ENCODE assay signal across 8 mouse cellular contexts in the genomic region with DNA sequence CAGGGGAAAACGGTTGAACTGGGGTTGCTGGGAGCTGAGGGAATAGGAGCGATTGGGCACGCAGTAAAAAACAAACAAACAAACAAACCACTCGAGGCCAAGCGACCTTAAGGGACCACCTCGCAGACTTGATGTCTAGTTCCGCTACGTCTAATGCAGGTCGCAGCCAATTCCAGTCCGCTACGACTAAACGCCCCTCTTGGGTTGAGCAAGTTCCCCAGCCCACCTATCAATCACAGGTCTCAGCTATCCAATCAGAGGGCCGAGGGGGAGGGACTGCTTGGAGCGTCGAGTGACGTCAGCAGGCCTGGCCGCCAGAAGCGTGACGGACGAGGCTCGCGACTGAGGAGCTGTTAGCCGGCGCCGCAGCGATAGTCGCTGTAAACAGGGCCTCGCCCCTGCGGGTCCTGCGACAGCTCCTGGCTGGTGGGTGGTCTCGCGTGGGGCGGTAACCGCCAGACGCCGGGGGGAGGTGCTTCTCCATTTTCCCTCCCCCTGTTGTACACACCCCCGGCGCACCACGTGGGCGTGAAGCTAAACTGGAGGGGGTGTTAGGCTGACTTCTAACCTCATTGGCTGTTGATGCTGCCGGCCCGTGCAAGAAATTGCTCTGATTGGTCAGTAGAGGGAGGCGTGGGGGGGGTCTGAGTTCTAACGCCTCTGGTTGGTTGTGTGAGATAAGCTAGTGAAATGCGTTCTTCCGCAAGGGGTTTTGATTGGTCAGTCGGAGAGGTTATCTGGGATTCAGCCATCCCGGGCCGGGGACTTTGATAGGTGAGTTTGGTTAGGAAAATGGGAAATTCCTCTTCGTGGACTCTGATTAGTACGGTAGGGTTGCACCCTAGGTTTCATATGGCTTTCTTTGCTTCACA. TPM values are rescaled to one million over a fixed set of nuclear protein-coding genes. Genes with fewer than 3 reads are reported as not detected.
DNase-seq lines count a peak whose midpoint lies in the region; ATAC-seq and TF ChIP-seq lines count a peak whose summit lies in the region.

TSS of gene A730061H03Rik (minus strand) at position 205 of the 872 bp plus-strand sequence.

- peak; percentile 100 for DNase-seq in 416B (ENCODE audit: low read depth)
- DNase-seq in heart, adult 8-10 months (ENCODE audit: low spot score) = peak; percentile 98
- DNase-seq in kidney, adult 9 months = peak; percentile 99
- peak; percentile 100 for DNase-seq in limb, embryonic 14.5 days (ENCODE audit: low spot score)
- peak; percentile 99 for DNase-seq in midbrain, postnatal 0 days (ENCODE audit: low spot score)
- peak; percentile 93 to 95 for DNase-seq in spleen, postnatal 14 days (ENCODE audit: low spot score in 2 of 2)

- peaks cover 27% of the 10 kb centered on the region for H3K36me3 ChIP-seq in embryonic facial prominence, embryonic 15.5 days
- peaks cover 22% of the 10 kb centered on the region for H3K36me3 ChIP-seq in limb, embryonic 14.5 days (ENCODE audit: control insufficient read depth, insufficient read depth, low read length)
- peaks cover 23% of the 10 kb centered on the region for H3K36me3 ChIP-seq in midbrain, postnatal 0 days (ENCODE audit: insufficient read depth, low read length)

- peak; percentile 26; the same call in 1 of the 2 replicates for TF ChIP-seq POLR2A in bone marrow, adult 2 months (IDR thresholded peaks at IDR 0.05; ENCODE audit: borderline replicate concordance, control insufficient read depth, low read depth, low read length)
- TF ChIP-seq POLR2A in limb, embryonic 14.5 days (IDR thresholded peaks at IDR 0.05; ENCODE audit: borderline replicate concordance, extremely low read depth, insufficient read depth, insufficient read length) = peak; percentile 68; the same call in 1 of the 2 replicates

- peak within 1 kb of the TSS; percentile 86 for H3K9ac ChIP-seq in embryonic facial prominence, embryonic 15.5 days
- peak within 1 kb of the TSS; percentile 73 for H3K9ac ChIP-seq in limb, embryonic 14.5 days (ENCODE audit: low read depth, low read length, severe bottlenecking)
- H3K9ac ChIP-seq in midbrain, postnatal 0 days (replicated peaks; ENCODE audit: low read length, poor library complexity, severe bottlenecking) = peak within 1 kb of the TSS; percentile 71

- H3K9me3 ChIP-seq in embryonic facial prominence, embryonic 15.5 days (replicated peaks) = no peaks in the 10 kb centered on the region
- H3K9me3 ChIP-seq in limb, embryonic 14.5 days (ENCODE audit: control insufficient read depth, low read length) = no peaks in the 10 kb centered on the region
- H3K9me3 ChIP-seq in midbrain, postnatal 0 days (ENCODE audit: low read length) = no peaks in the 10 kb centered on the region

- peak within 1 kb of the TSS; percentile 83 for H3K27ac ChIP-seq in bone marrow, adult 2 months (ENCODE audit: control insufficient read depth, insufficient read depth, low read depth, low read length, poor library complexity)
- H3K27ac ChIP-seq in embryonic facial prominence, embryonic 15.5 days (replicated peaks) = peak within 1 kb of the TSS; percentile 98
- peak within 1 kb of the TSS; percentile 96 for H3K27ac ChIP-seq in limb, embryonic 14.5 days (replicated peaks; ENCODE audit: low read depth, low read length)
- peak within 1 kb of the TSS; percentile 97 for H3K27ac ChIP-seq in midbrain, postnatal 0 days (ENCODE audit: low read depth, low read length)

- peak within 1 kb of the TSS; percentile 83 for H3K4me2 ChIP-seq in embryonic facial prominence, embryonic 15.5 days (replicated peaks)
- peak within 1 kb of the TSS; percentile 72 for H3K4me2 ChIP-seq in limb, embryonic 14.5 days (replicated peaks; ENCODE audit: low read depth, low read length, severe bottlenecking)
- peak within 1 kb of the TSS; percentile 76 for H3K4me2 ChIP-seq in midbrain, postnatal 0 days (ENCODE audit: low read depth, low read length, poor library complexity, severe bottlenecking)

- TF ChIP-seq CTCF in bone marrow, adult 2 months (IDR thresholded peaks at IDR 0.05; ENCODE audit: control insufficient read depth, insufficient read depth, low read length) = no peak
- no peak for TF ChIP-seq CTCF in midbrain, postnatal 0 days (IDR thresholded peaks at IDR 0.05)

- peak; percentile 96 for ATAC-seq in embryonic facial prominence, embryonic 15.5 days (ENCODE audit: insufficient number of reproducible peaks, low FRiP score, low TSS enrichment, low read depth)
- peak; percentile 96 for ATAC-seq in limb, embryonic 14.5 days (ENCODE audit: low FRiP score, low read depth)
- ATAC-seq in midbrain, postnatal 0 days (ENCODE audit: low FRiP score) = peak; percentile 97

- H3K27me3 ChIP-seq in embryonic facial prominence, embryonic 15.5 days = no peaks in the 10 kb centered on the region
- H3K27me3 ChIP-seq in limb, embryonic 14.5 days (ENCODE audit: control insufficient read depth, insufficient read depth, low read length) = no peaks in the 10 kb centered on the region
- H3K27me3 ChIP-seq in midbrain, postnatal 0 days (ENCODE audit: insufficient read depth, low read length) = no peaks in the 10 kb centered on the region

- H3K4me1 ChIP-seq in bone marrow, adult 2 months (ENCODE audit: control insufficient read depth, insufficient read depth, low read length) = peaks cover 4% of the 10 kb centered on the region; the same call in 1 of the 2 replicates
- peaks cover 14% of the 10 kb centered on the region for H3K4me1 ChIP-seq in embryonic facial prominence, embryonic 15.5 days
- peaks cover 5% of the 10 kb centered on the region for H3K4me1 ChIP-seq in limb, embryonic 14.5 days (ENCODE audit: control insufficient read depth, insufficient read depth, low read length)
- H3K4me1 ChIP-seq in midbrain, postnatal 0 days (ENCODE audit: insufficient read depth, low read length) = peaks cover 7% of the 10 kb centered on the region; the same call in 1 of the 2 replicates

- H3K4me3 ChIP-seq in bone marrow, adult 2 months (replicated peaks; ENCODE audit: control insufficient read depth, low read depth, low read length) = peak within 1 kb of the TSS; percentile 67
- peak within 1 kb of the TSS; percentile 71 for H3K4me3 ChIP-seq in embryonic facial prominence, embryonic 15.5 days (replicated peaks)
- H3K4me3 ChIP-seq in limb, embryonic 14.5 days (replicated peaks; ENCODE audit: low read length) = peak within 1 kb of the TSS; percentile 68
- H3K4me3 ChIP-seq in midbrain, postnatal 0 days (ENCODE audit: low read depth, low read length) = peak within 1 kb of the TSS; percentile 49

- under 1% methylated on average over 51 of the region's 51 CpGs for WGBS in bone marrow, adult 2 months
- under 1% methylated on average over 51 of the region's 51 CpGs for WGBS in embryonic facial prominence, embryonic 15.5 days
- under 1% methylated on average over 51 of the region's 51 CpGs for WGBS in limb, embryonic 14.5 days
- under 1% methylated on average over 51 of the region's 51 CpGs for WGBS in midbrain, postnatal 0 days

RNA-seq across cellular contexts. Expression of gene A730061H03Rik, which starts in this region (rescaled TPM):
- not detected in 2 replicates for polyA plus RNA-seq in bone marrow, adult 2 months (2011; ENCODE audit: insufficient read depth, insufficient read length, low replicate concordance, missing spikeins)
- polyA plus RNA-seq in embryonic facial prominence, embryonic 15.5 days (2015; fragmentation: Nextera tagmentation; extraction: Ambion mirVana) = 1.6 and 3.0 TPM in 2 replicates
- total RNA-seq in heart, adult 8-10 months (2022) = not detected
- polyA plus RNA-seq in limb, embryonic 14.5 days (2012; rRNA removed) = 0.67 and 0.88 TPM in 2 replicates
- 0.74 and 1.7 TPM in 2 replicates for polyA plus RNA-seq in limb, embryonic 14.5 days (2014; fragmentation: Nextera tagmentation; extraction: Ambion mirVana)
- total RNA-seq in midbrain, postnatal 0 days (2014; rRNA removed) = 5.4 TPM in 1 of 2 replicates, not detected in the other
- 0.69 TPM in 1 of 2 replicates, not detected in the other for polyA plus RNA-seq in midbrain, postnatal 0 days (2015; fragmentation: Nextera tagmentation; extraction: Ambion mirVana)

Comparison
In these comparisons a context has a peak if more than half of its experiments do, and no peak if none do; other contexts are left out.
1. Peak in every context shown above with its lines: DNase-seq, ATAC-seq, H3K4me3 ChIP-seq and H3K27ac ChIP-seq.
2. Peak in DNase-seq in heart, adult 8-10 months; RNA of the gene not detected or under 1 TPM.